Mouse (Mus musculus): Measurements from ENCODE around the gene Spg20. TPM values are rescaled to one million over a fixed set of nuclear protein-coding genes. Genes with fewer than 3 reads are reported as not detected.

Gene Spg20
- polyA plus RNA-seq, 1 experiment, result 15.4 TPM

DNA sequence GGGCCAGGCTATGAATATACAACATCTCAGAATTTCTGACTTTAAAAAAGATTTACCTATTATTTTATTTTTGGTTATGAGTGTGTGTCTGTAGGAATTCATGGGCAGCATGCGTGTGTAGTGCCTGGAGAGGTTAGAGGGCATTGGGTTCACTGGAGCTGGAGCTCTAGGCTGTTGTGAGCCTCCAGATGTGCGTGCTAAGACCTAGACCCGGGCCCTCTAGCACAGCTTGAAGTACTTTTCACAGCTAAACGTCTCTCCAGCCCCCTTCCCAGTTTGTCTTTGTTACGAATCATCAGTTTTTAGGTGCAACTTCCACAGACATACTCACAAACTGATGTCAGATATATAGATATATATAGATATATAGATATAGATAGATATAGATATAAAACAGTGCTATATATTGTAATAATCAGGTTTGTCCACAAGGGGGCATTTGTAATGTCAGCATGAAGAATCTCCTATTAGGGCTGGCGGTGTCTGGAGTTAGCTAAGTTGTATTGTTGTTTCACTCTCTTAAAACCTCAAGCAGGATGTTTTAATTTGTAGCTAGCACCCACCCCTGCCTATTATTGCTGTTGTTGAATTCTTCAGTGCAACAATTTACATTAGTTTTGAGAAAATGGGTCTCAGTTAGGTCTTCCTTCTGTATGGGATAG is 40.9 kb downstream of the Spg20 start:
- no peak for DNase-seq

DNA sequence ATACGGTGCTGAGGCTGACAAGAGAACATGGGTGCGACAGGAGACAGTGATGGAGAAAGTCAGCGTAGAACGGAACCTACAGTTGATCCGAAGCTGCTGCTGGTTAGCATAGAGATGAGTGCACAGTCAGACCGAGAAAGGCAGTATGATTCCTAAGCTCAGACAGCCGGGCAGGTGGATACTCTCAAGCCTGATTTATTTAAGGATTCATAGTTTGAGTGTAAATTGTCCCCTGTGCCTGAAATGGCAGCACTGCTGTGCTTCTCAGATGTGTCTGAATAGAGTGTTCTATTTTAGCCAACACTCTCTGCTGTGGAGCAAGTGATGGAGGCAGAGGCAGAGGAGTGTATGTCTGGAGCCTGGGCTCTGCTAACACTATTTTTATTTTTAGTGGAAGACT is 42.3 kb downstream of the Spg20 start:
- no peak overlapping the region for H3K4me3 ChIP-seq (replicated peaks; ENCODE audit: extremely low read depth, low read depth, low read length)
- no peaks in the 10 kb centered on the region for H3K4me1 ChIP-seq (ENCODE audit: control insufficient read depth, insufficient read depth, low read length)
- WGBS, result 86% methylated on average over 7 of the region's 7 CpGs
- TF ChIP-seq POLR2A (IDR thresholded peaks at IDR 0.05; ENCODE audit: borderline replicate concordance, extremely low read depth, low read depth, low read length) (no peak), CTCF (IDR thresholded peaks at IDR 0.05; ENCODE audit: insufficient read depth, low read length) (no peak)
- no peak for DNase-seq

More for the DNA sequence above, 40.9 kb downstream of the Spg20 start:
- Histone ChIP-seq H3K4me1 (ENCODE audit: control insufficient read depth, insufficient read depth, low read length) (no peaks in the 10 kb centered on the region), H3K4me3 (replicated peaks; ENCODE audit: extremely low read depth, low read depth, low read length) (no peak overlapping the region)
- 59% methylated on average over 6 of the region's 6 CpGs for WGBS
- TF ChIP-seq POLR2A (IDR thresholded peaks at IDR 0.05; ENCODE audit: borderline replicate concordance, extremely low read depth, low read depth, low read length), result no peak
- no peak for TF ChIP-seq CTCF (IDR thresholded peaks at IDR 0.05; ENCODE audit: insufficient read depth, low read length)

DNA sequence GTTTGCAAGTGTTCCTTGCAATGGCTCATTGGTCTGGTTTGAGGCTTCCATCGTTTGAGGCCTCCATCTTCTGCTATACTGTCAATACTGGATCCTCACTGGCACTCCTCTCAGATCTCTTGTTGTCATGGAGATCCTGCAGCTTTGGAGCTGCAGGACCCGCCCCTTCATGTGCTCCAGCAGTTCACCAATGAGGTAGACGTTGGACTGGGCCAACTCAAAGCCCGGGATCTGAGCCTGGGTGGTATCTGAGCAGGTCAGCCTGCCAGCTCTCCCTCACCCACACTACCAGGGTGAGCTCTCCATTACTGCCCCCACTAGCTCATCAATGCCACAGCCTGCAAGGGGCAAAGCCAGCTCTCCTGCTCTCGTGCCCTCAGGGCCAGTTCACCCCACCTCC is 45.5 kb downstream of the Spg20 start:
- Histone ChIP-seq H3K4me3 (replicated peaks; ENCODE audit: extremely low read depth, low read depth, low read length) (no peak overlapping the region), H3K4me1 (ENCODE audit: control insufficient read depth, insufficient read depth, low read length) (no peaks in the 10 kb centered on the region)
- 58% methylated on average over 5 of the region's 5 CpGs for WGBS
- DNase-seq, result no peak
- TF ChIP-seq CTCF (IDR thresholded peaks at IDR 0.05; ENCODE audit: insufficient read depth, low read length) (no peak), POLR2A (IDR thresholded peaks at IDR 0.05; ENCODE audit: borderline replicate concordance, extremely low read depth, low read depth, low read length) (no peak)

DNA sequence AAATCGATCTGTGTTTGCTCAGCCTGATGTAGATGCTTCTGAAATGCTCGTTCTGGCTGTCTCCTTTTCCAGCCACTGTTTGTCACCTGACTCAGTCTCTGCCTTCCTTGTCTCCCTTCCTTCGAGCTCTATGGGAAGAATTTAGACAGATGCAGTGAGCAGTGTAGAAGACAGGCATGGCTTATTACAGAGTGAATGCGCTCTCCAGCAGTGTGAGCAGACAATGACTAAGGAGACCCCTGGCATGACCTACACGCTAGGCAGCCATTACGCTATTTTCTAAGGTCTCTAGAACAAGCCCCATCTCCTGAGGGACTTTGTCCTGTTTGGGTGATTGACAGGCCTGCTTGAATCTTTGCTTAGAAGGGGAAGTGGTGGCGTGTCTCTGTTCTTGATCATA is 49.2 kb downstream of the Spg20 start:
- TF ChIP-seq POLR2A (IDR thresholded peaks at IDR 0.05; ENCODE audit: borderline replicate concordance, extremely low read depth, low read depth, low read length) (no peak), CTCF (IDR thresholded peaks at IDR 0.05; ENCODE audit: insufficient read depth, low read length) (no peak)
- H3K4me3 ChIP-seq (replicated peaks; ENCODE audit: extremely low read depth, low read depth, low read length), result no peak overlapping the region
- 75% methylated on average over 7 of the region's 7 CpGs for WGBS
- no peaks in the 10 kb centered on the region for H3K4me1 ChIP-seq (ENCODE audit: control insufficient read depth, insufficient read depth, low read length)
- no peak for DNase-seq

DNA sequence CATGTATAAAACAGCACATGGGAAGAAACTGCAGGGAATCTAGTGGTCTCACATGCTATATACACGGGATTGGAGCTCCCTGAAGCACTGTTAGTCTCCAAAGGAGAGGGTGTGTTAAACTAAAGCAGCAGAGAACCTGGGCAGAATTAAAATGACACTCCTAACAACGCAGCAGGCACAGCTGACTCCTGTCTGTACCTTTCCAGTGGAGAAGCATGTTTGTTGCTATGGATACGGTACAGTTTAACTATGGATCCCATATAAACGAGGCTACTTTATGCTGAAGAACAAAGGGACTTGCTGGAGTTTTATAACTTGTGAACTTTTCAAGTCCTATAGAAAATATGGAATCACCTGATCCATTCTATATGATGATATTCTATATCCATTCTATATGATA is 51.6 kb downstream of the Spg20 start:
- 66% methylated on average over 4 of the region's 4 CpGs for WGBS

DNA sequence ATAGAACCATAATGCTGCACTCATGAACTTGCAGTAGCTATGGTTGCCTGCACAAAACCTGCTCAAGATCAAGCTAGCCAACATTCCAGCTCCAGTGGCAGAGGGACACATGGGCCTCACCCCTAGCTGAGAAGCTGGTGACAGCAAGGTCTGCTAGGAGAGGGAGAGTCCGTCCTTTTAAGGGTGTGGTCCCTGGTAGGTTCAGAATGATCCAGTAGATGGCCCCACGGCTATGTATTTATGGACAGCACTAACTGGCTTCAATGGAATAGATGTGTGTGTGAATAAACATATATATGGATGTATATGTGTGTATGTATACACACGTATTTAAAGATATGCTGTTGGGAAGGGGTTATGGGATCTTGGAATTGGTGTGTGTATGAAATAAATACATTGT is 60.6 kb downstream of the Spg20 start:
- H3K4me3 ChIP-seq (replicated peaks; ENCODE audit: extremely low read depth, low read depth, low read length), result no peak overlapping the region
- DNase-seq, result no peak
- no peaks in the 10 kb centered on the region for H3K4me1 ChIP-seq (ENCODE audit: control insufficient read depth, insufficient read depth, low read length)
- WGBS, result 61% methylated on average over 3 of the region's 3 CpGs
- TF ChIP-seq CTCF (IDR thresholded peaks at IDR 0.05; ENCODE audit: insufficient read depth, low read length), result no peak
- no peak for TF ChIP-seq POLR2A (IDR thresholded peaks at IDR 0.05; ENCODE audit: borderline replicate concordance, extremely low read depth, low read depth, low read length)

More for the DNA sequence above, 51.6 kb downstream of the Spg20 start:
- TF ChIP-seq POLR2A (IDR thresholded peaks at IDR 0.05; ENCODE audit: borderline replicate concordance, extremely low read depth, low read depth, low read length) (no peak), CTCF (IDR thresholded peaks at IDR 0.05; ENCODE audit: insufficient read depth, low read length) (no peak)
- no peak overlapping the region for H3K4me3 ChIP-seq (replicated peaks; ENCODE audit: extremely low read depth, low read depth, low read length)
- DNase-seq, result no peak
- H3K4me1 ChIP-seq (ENCODE audit: control insufficient read depth, insufficient read depth, low read length), result no peaks in the 10 kb centered on the region

DNA sequence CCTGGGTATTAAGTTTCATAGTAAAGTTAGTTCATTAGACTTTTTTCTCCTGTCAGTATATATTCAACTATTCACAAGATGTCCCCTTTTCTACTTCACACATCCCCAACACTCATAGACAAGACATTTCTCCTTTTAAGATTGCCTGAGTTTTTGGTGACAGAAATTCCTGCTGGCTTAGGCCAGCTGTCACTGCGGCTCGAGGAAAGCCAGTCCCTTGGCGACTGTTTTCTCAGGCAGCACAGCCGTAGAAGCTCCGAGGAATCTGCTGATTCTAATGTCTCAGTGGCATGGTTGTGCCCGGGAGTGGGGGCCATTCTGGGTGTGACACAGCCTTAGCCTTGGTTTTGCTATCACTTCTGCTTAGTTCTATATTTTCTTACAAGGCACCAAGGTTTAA is 65.4 kb downstream of the Spg20 start:
- WGBS, result 52% methylated on average over 6 of the region's 6 CpGs
- Histone ChIP-seq H3K4me1 (ENCODE audit: control insufficient read depth, insufficient read depth, low read length) (no peaks in the 10 kb centered on the region), H3K4me3 (replicated peaks; ENCODE audit: extremely low read depth, low read depth, low read length) (no peak overlapping the region)
- no peak for TF ChIP-seq CTCF (IDR thresholded peaks at IDR 0.05; ENCODE audit: insufficient read depth, low read length)
- no peak for TF ChIP-seq POLR2A (IDR thresholded peaks at IDR 0.05; ENCODE audit: borderline replicate concordance, extremely low read depth, low read depth, low read length)
- no peak for DNase-seq

DNA sequence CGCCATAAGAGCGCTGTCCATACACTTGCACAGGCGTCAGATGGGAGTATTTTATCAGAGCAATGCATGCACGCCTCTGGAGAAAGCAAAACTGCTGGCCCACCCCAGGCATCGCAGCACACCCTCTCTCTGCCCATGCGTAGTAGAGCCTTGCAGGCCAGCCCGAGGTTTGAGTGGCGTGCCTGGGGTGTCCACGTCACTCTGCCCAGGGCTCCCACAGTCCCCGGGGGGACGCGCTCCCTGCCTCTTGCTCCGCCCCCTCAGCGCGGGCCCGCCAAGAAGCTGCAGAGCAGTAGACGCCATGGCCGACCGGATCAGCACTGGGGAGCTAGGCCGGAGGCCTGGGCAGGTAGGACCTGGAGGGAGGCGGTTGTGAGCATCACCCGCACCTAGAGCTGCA is 69.9 kb downstream of the Spg20 start, which contains the start of gene Sohlh2:
Sohlh2 (plus strand) TSS at position 263 of the 400 bp plus-strand sequence.
- no peak within 1 kb of the TSS for H3K4me3 ChIP-seq (replicated peaks; ENCODE audit: extremely low read depth, low read depth, low read length)
- no peak for TF ChIP-seq CTCF (IDR thresholded peaks at IDR 0.05; ENCODE audit: insufficient read depth, low read length)
- TF ChIP-seq POLR2A (IDR thresholded peaks at IDR 0.05; ENCODE audit: borderline replicate concordance, extremely low read depth, low read depth, low read length), result no peak
- H3K4me1 ChIP-seq (ENCODE audit: control insufficient read depth, insufficient read depth, low read length), result no peaks in the 10 kb centered on the region
- 91% methylated on average over 22 of the region's 22 CpGs for WGBS
- DNase-seq, result no peak

Other genes with a start within 250 kb of the Spg20 start
- not detected in 2 replicates for gene Sertm1, start 196.2 kb upstream of the Spg20 start, polyA plus RNA-seq (2012; rRNA removed)
- 1.0 and 1.3 TPM in 2 replicates for gene Ccna1, start 56.6 kb upstream of the Spg20 start, polyA plus RNA-seq (2012; rRNA removed)
- gene Ccdc169, start 25.2 kb downstream of the Spg20 start, polyA plus RNA-seq (2012; rRNA removed), result not detected in 2 replicates
- 0.05 TPM in 1 of 2 replicates, not detected in the other for gene Sohlh2, start 69.9 kb downstream of the Spg20 start, polyA plus RNA-seq (2012; rRNA removed)
- 1.6 and 1.9 TPM in 2 replicates for gene Dclk1, start 130.3 kb downstream of the Spg20 start, polyA plus RNA-seq (2012; rRNA removed)

All from lung, adult 2 months (tissue).